Comparison of ENCODE assay signal across 9 mouse cellular contexts in genomic region chr4:127168914-127169345, GRCm38 (mm10). TPM values are rescaled to one million over a fixed set of nuclear protein-coding genes. Genes with fewer than 3 reads are reported as not detected.
DNase-seq lines count a peak whose midpoint lies in the region; ATAC-seq lines count a peak whose summit lies in the region.
"Had no signal": no experiment of that assay in that cellular context is flagged by ENCODE, and none has a peak within 500 bp of the region (broad histone marks: within the 10 kb centered on the region; RNA-seq: fewer than 3 reads in every experiment).

Gene Dlgap3 (plus strand): TSS chr4:127169204.

- 0 out of 2 replicates have a peak, but pooled peaks cover 4% of the 10 kb centered on the region for H3K9me3 ChIP-seq in embryonic facial prominence, embryonic 14.5 days (ENCODE audit: control insufficient read depth, low read length)
- H3K9me3 ChIP-seq in hindbrain, embryonic 15.5 days = no peaks in the 10 kb centered on the region
- no peaks in the 10 kb centered on the region for H3K9me3 ChIP-seq in limb, embryonic 15.5 days
- no peaks in the 10 kb centered on the region for H3K9me3 ChIP-seq in neural tube, embryonic 12.5 days

- peak; percentile 16 for DNase-seq in kidney, adult 18-20 months
- DNase-seq in kidney, adult 9 months = no peak
- peak; percentile 39 to 48 for DNase-seq in adrenal gland, adult 18-20 months (ENCODE audit: low spot score in 2 of 2)
- peak; percentile 41 for DNase-seq in embryonic facial prominence, embryonic 14.5 days (ENCODE audit: low spot score)
- no peak for DNase-seq in frontal cortex, postnatal 25 days (ENCODE audit: low spot score in 2 of 2)

- ATAC-seq in embryonic facial prominence, embryonic 14.5 days (ENCODE audit: low read depth) = peak; percentile 62
- peak; percentile 66 for ATAC-seq in hindbrain, embryonic 15.5 days (ENCODE audit: low FRiP score, low read depth)
- 0 out of 2 replicates have a peak, but pooled peaks have one; percentile 25 for ATAC-seq in limb, embryonic 15.5 days (ENCODE audit: insufficient number of reproducible peaks, low FRiP score, low TSS enrichment, low read depth)
- ATAC-seq in neural tube, embryonic 12.5 days (ENCODE audit: low FRiP score, low read depth) = peak; percentile 59

- H3K27me3 ChIP-seq in embryonic facial prominence, embryonic 14.5 days (replicated peaks; ENCODE audit: control insufficient read depth, insufficient read depth, low read length) = peaks cover 57% of the 10 kb centered on the region
- no peaks in the 10 kb centered on the region for H3K27me3 ChIP-seq in hindbrain, embryonic 15.5 days
- peaks cover 72% of the 10 kb centered on the region for H3K27me3 ChIP-seq in limb, embryonic 15.5 days
- peaks cover 40% of the 10 kb centered on the region for H3K27me3 ChIP-seq in neural tube, embryonic 12.5 days (replicated peaks)

- H3K4me1 ChIP-seq in embryonic facial prominence, embryonic 14.5 days (ENCODE audit: control insufficient read depth, insufficient read depth, low read length) = no peaks in the 10 kb centered on the region; the same call in 1 of the 2 replicates
- H3K4me1 ChIP-seq in hindbrain, embryonic 15.5 days (replicated peaks) = peaks cover 55% of the 10 kb centered on the region
- H3K4me1 ChIP-seq in limb, embryonic 15.5 days = peaks cover 24% of the 10 kb centered on the region
- H3K4me1 ChIP-seq in neural tube, embryonic 12.5 days = peaks cover 39% of the 10 kb centered on the region

- H3K36me3 ChIP-seq in embryonic facial prominence, embryonic 14.5 days (ENCODE audit: control insufficient read depth, insufficient read depth, low read length) = no peaks in the 10 kb centered on the region
- no peaks in the 10 kb centered on the region for H3K36me3 ChIP-seq in hindbrain, embryonic 15.5 days
- no peaks in the 10 kb centered on the region for H3K36me3 ChIP-seq in limb, embryonic 15.5 days
- no peaks in the 10 kb centered on the region for H3K36me3 ChIP-seq in neural tube, embryonic 12.5 days

- WGBS in embryonic facial prominence, embryonic 14.5 days = 3% methylated on average over 5 of the region's 67 CpGs
- under 1% methylated on average over 23 of the region's 67 CpGs for WGBS in hindbrain, embryonic 15.5 days
- 0% methylated on average over 33 of the region's 67 CpGs for WGBS in limb, embryonic 15.5 days
- 2% methylated on average over 56 of the region's 67 CpGs for WGBS in neural tube, embryonic 12.5 days

- no peak within 1 kb of the TSS for H3K27ac ChIP-seq in embryonic facial prominence, embryonic 14.5 days (replicated peaks; ENCODE audit: low read depth, low read length)
- peak within 1 kb of the TSS; percentile 86 for H3K27ac ChIP-seq in hindbrain, embryonic 15.5 days (replicated peaks)
- no peak within 1 kb of the TSS for H3K27ac ChIP-seq in limb, embryonic 15.5 days
- H3K27ac ChIP-seq in neural tube, embryonic 12.5 days = peak within 1 kb of the TSS; percentile 57; the same call in 1 of the 2 replicates
- H3K27ac ChIP-seq: macrophage had no signal

- peak within 1 kb of the TSS; percentile 69 for H3K9ac ChIP-seq in embryonic facial prominence, embryonic 14.5 days (ENCODE audit: low read depth, low read length)
- H3K9ac ChIP-seq in hindbrain, embryonic 15.5 days = peak within 1 kb of the TSS; percentile 94
- peak within 1 kb of the TSS; percentile 51 for H3K9ac ChIP-seq in limb, embryonic 15.5 days
- peak within 1 kb of the TSS; percentile 86 for H3K9ac ChIP-seq in neural tube, embryonic 12.5 days

- H3K4me2 ChIP-seq in embryonic facial prominence, embryonic 14.5 days (ENCODE audit: low read depth, low read length) = peak within 1 kb of the TSS; percentile 100
- H3K4me2 ChIP-seq in hindbrain, embryonic 15.5 days = peak within 1 kb of the TSS; percentile 88
- peak within 1 kb of the TSS; percentile 100 for H3K4me2 ChIP-seq in limb, embryonic 15.5 days
- peak within 1 kb of the TSS; percentile 98 for H3K4me2 ChIP-seq in neural tube, embryonic 12.5 days (replicated peaks)

- H3K4me3 ChIP-seq in embryonic facial prominence, embryonic 14.5 days (ENCODE audit: low read depth, low read length) = peak within 1 kb of the TSS; percentile 72
- peak within 1 kb of the TSS; percentile 83 for H3K4me3 ChIP-seq in hindbrain, embryonic 15.5 days
- peak within 1 kb of the TSS; percentile 65 for H3K4me3 ChIP-seq in limb, embryonic 15.5 days
- H3K4me3 ChIP-seq in neural tube, embryonic 12.5 days = peak within 1 kb of the TSS; percentile 87

RNA-seq across cellular contexts. Expression of gene Dlgap3, which starts in this region (rescaled TPM):
- total RNA-seq in adrenal gland, adult 18-20 months (2021) = 1 to 10 TPM; 4.9 to 6.1 TPM
- polyA plus RNA-seq in embryonic facial prominence, embryonic 14.5 days (2014; fragmentation: Nextera tagmentation; extraction: Ambion mirVana) = 2.3 and 2.8 TPM in 2 replicates
- 24.9 and 32.0 TPM in 2 replicates for polyA plus RNA-seq in hindbrain, embryonic 15.5 days (2015; fragmentation: Nextera tagmentation; extraction: Ambion mirVana)
- 0.56 and 0.63 TPM in 2 replicates for polyA plus RNA-seq in limb, embryonic 15.5 days (2015; fragmentation: Nextera tagmentation; extraction: Ambion mirVana)
- polyA plus RNA-seq in neural tube, embryonic 12.5 days (2016; fragmentation: Nextera tagmentation; extraction: Ambion mirVana) = 10.8 and 11.7 TPM in 2 replicates
- polyA plus RNA-seq: macrophage had no signal

Comparison
In these comparisons a context has a peak if more than half of its experiments do, and no peak if none do; other contexts are left out.
1. DNase-seq: peak in kidney, adult 18-20 months (single experiment), adrenal gland, adult 18-20 months (2 of 2) and embryonic facial prominence, embryonic 14.5 days (single experiment); none in kidney, adult 9 months (single experiment) and frontal cortex, postnatal 25 days (0 of 2).
2. Peak in ATAC-seq, H3K4me3 ChIP-seq, H3K9ac ChIP-seq and H3K4me2 ChIP-seq in limb, embryonic 15.5 days; RNA of the gene not detected or under 1 TPM.
3. H3K27ac ChIP-seq: peak in hindbrain, embryonic 15.5 days (single experiment) and neural tube, embryonic 12.5 days (single experiment); none in embryonic facial prominence, embryonic 14.5 days (single experiment) and limb, embryonic 15.5 days (single experiment).
4. Peak in every context shown above with its lines, with median percentiles within 50 percentile points of each other: ATAC-seq, H3K4me2 ChIP-seq, H3K4me3 ChIP-seq and H3K9ac ChIP-seq.